Comparison of ENCODE assay signal across 28 mouse cellular contexts in the genomic region with DNA sequence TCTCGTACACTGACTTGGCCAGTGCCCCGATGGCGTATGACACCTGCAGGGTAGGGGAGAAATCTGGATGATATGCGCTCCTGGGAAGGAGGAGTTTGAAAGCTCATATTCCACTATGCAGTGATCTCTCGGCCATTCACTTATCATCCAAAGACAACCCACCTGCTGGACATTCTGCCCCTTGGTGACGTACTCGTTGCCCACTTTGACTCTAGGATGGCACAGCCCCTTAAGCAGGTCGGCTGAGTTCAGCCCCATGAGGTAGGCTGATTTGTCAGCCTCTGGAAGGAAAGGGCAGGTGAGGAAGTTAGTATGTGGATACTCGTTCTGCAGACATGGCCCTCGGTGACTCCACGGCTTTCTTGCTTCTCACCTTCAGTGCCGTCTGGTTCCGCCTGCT. TPM values are rescaled to one million over a fixed set of nuclear protein-coding genes. Genes with fewer than 3 reads are reported as not detected.
"Had no signal": no experiment of that assay in that cellular context is flagged by ENCODE, and none has a peak within 500 bp of the region (broad histone marks: within the 10 kb centered on the region; RNA-seq: fewer than 3 reads in every experiment).

No protein-coding gene starts in this region.

- H3K4me2 ChIP-seq: limb, embryonic 13.5 days; liver, embryonic 12.5 days; liver, embryonic 15.5 days; lung, embryonic 15.5 days; midbrain, embryonic 12.5 days had no signal

- H3K4me1 ChIP-seq: limb, embryonic 10.5 days; limb, embryonic 13.5 days; liver, embryonic 12.5 days; liver, embryonic 15.5 days had no signal

- H3K27ac ChIP-seq: kidney, postnatal 0 days; limb, embryonic 10.5 days; limb, embryonic 13.5 days; liver, embryonic 12.5 days; liver, embryonic 15.5 days; lung, embryonic 15.5 days; midbrain, embryonic 12.5 days; stomach, postnatal 0 days had no signal

- H3K36me3 ChIP-seq: limb, embryonic 10.5 days; limb, embryonic 13.5 days; liver, embryonic 12.5 days; liver, embryonic 15.5 days; lung, embryonic 15.5 days; midbrain, embryonic 12.5 days had no signal

- H3K9me3 ChIP-seq: limb, embryonic 10.5 days; limb, embryonic 13.5 days; liver, embryonic 12.5 days; liver, embryonic 15.5 days; lung, embryonic 15.5 days; megakaryocyte, embryonic 14.5 days; midbrain, embryonic 12.5 days had no signal

- H3K9ac ChIP-seq: limb, embryonic 13.5 days; liver, embryonic 12.5 days; liver, embryonic 15.5 days; lung, embryonic 15.5 days; midbrain, embryonic 12.5 days had no signal

- DNase-seq: kidney, postnatal 25 days; layer of hippocampus, adult 9-11 months; liver; lung, adult 18-20 months; lung, postnatal 10 days; lung, postnatal 36 days; right cerebral cortex, postnatal 4 days; thymus, adult 2 months; thymus, postnatal 14 days; thymus, postnatal 4 days had no signal

- H3K4me3 ChIP-seq: layer of hippocampus, adult 2 months; limb, embryonic 10.5 days; limb, embryonic 13.5 days; liver, embryonic 12.5 days; liver, embryonic 15.5 days; lung, embryonic 15.5 days; megakaryocyte, embryonic 14.5 days; midbrain, embryonic 12.5 days had no signal

- ATAC-seq: liver, embryonic 12.5 days; midbrain, embryonic 16.5 days had no signal

- H3K27me3 ChIP-seq: limb, embryonic 13.5 days; liver, embryonic 15.5 days; lung, embryonic 15.5 days had no signal

RNA-seq across cellular contexts. Expression of a gene that starts 12.1 kb away (rescaled TPM):
- total RNA-seq: layer of hippocampus, adult 2 months; layer of hippocampus, postnatal 25 days; left cerebral cortex, adult 18-20 months; left cerebral cortex, postnatal 25 days had no signal
- polyA plus RNA-seq: kidney, postnatal 0 days; large intestine, adult 2 months; limb, embryonic 10.5 days; limb, embryonic 13.5 days; liver, embryonic 12.5 days; liver, embryonic 15.5 days; lung, embryonic 15.5 days; midbrain, embryonic 12.5 days; midbrain, embryonic 16.5 days; neural tube, embryonic 11.5 days; neural tube, embryonic 14.5 days; stomach, embryonic 14.5 days; stomach, postnatal 0 days; thymus, adult 2 months had no signal

RNA-seq across cellular contexts. Expression of a gene that starts 52.8 kb away (rescaled TPM):
- polyA plus RNA-seq: liver, embryonic 12.5 days had no signal
